Mouse (Mus musculus) hematopoietic stem cell, adult 5-6 weeks (primary cell): ENCODE results near the gene Smc5. TPM values are rescaled to one million over a fixed set of nuclear protein-coding genes. Genes with fewer than 3 reads are reported as not detected.

Source experiments
- ATAC-seq, 2 experiments: fragments of 125-278 bp in 1 of 2; replicated peaks in 1 of 2; 2 replicates each; pipeline ENCODE4 v1.8.0; 2016 to 2017; ENCODE audit warnings: inconsistent platforms in 2 of 2, mild to moderate bottlenecking in 2 of 2, moderate number of reproducible peaks in 2 of 2, low read depth in 1 of 2, moderate TSS enrichment in 1 of 2; ENCODE audit not compliant: low FRiP score in 2 of 2, poor library complexity in 2 of 2, severe bottlenecking in 2 of 2, insufficient read depth in 1 of 2, low TSS enrichment in 1 of 2
- total RNA-seq: library from RNA; stranded (forward); fragments of 172-1452, 232-1000 nt; gene quantifications from 2 replicates; pipeline ENCODE4 v1.2.3, GENCODE M21; 2017

Gene Smc5
- total RNA-seq: 94.2 and 97.5 TPM in 2 replicates

- ATAC-seq: peak; percentile 66 to 82; a peak in 3 of 4 replicates
These were observed at the start of gene Smc5 for GRCm38 (mm10) chr19:23273355-23274053. Smc5 (minus strand) TSS chr19:23273897.

GRCm38 (mm10) chr19:23323107-23323506, 49.4 kb upstream of the Smc5 start:
- ATAC-seq: peak; percentile 86 to 96

GRCm38 (mm10) chr19:23317989-23318358, 44.3 kb upstream of the Smc5 start:
- ATAC-seq: no peak

- no peak for ATAC-seq
These were observed 43.7 kb upstream of the Smc5 start for GRCm38 (mm10) chr19:23317295-23317988.

GRCm38 (mm10) chr19:23316851-23317250, 43.2 kb upstream of the Smc5 start:
- ATAC-seq: no peak

- no peak for ATAC-seq
These were observed 36.3 kb upstream of the Smc5 start for GRCm38 (mm10) chr19:23309979-23310378.

- ATAC-seq: no peak
These were observed 33.0 kb upstream of the Smc5 start for GRCm38 (mm10) chr19:23306671-23307070.

GRCm38 (mm10) chr19:23299987-23300386, 26.3 kb upstream of the Smc5 start:
- no peak for ATAC-seq

- ATAC-seq: no peak
These were observed 25.2 kb upstream of the Smc5 start for GRCm38 (mm10) chr19:23298917-23299316.

- no peak for ATAC-seq
These were observed 23.5 kb upstream of the Smc5 start for GRCm38 (mm10) chr19:23297191-23297590.

- ATAC-seq: no peak
These were observed 15.6 kb upstream of the Smc5 start for GRCm38 (mm10) chr19:23289251-23289650.

GRCm38 (mm10) chr19:23281911-23282660, 8.4 kb upstream of the Smc5 start:
- ATAC-seq: no peak

GRCm38 (mm10) chr19:23274054-23274724, 492 bp upstream of the Smc5 start:
- no peak for ATAC-seq

- no peak for ATAC-seq
These were observed 16.9 kb downstream of the Smc5 start for GRCm38 (mm10) chr19:23256771-23257170.

- peak; percentile 75 to 84 for ATAC-seq
These were observed 27.2 kb downstream of the Smc5 start for GRCm38 (mm10) chr19:23246473-23246872.

GRCm38 (mm10) chr19:23225065-23225464, 48.6 kb downstream of the Smc5 start:
- no peak for ATAC-seq

- ATAC-seq: no peak
These were observed 59.4 kb downstream of the Smc5 start for GRCm38 (mm10) chr19:23214326-23214725.

GRCm38 (mm10) chr19:23211325-23211724, 62.4 kb downstream of the Smc5 start:
- no peak for ATAC-seq
